Mouse (Mus musculus): ENCODE data around the gene H2-M10.5.

DNA sequence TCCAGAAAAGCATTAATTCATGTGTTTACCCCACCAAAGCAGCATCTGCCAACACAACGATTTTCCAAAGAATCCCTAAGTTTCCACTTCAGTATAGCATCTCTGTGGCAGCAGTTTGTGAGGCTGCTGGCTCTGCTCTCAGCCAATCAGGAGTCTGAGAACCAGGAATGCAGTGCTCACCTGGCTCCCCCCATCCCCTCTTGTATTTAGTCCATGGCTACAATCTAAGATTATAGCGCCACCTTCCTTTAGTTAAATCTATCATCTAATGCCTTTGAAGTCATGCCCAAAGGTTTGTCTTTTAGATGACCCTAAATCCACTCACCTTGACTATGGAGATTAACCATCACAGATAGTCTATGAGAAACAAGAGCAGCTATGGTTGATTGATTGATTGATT lies 8.9 kb upstream of the H2-M10.5 start:
- TF ChIP-seq CTCF (IDR thresholded peaks at IDR 0.05): no peak
- TF ChIP-seq EP300 (IDR thresholded peaks at IDR 0.05; ENCODE audit: insufficient read depth, low read depth, low read length): no peak
